Mouse (Mus musculus) cerebellum, adult 18-20 months (tissue): ENCODE measurements around the gene Cript.
A peak's percentile ranks its signal among the peaks of the same experiment; 100 is the strongest.
"Not testable (repeated sequence)": the region's sequence is repeated elsewhere in the genome, so short reads cannot be mapped to it uniquely, and the experiment has no call there.

ENCODE experiments used
- DNase-seq, 2 experiments: peaks; one replicate each; pipeline ENCODE4 v3.0.0; 2021

Cript gene

GRCm38 (mm10) chr17:87050469-87051175 lies 25.3 kb downstream of the Cript start:
- DNase-seq, result peak in 1 of 2 experiments; percentile 13

- DNase-seq, result no peak
These were observed 26.3 kb downstream of the Cript start for GRCm38 (mm10) chr17:87051652-87052051.

DNA sequence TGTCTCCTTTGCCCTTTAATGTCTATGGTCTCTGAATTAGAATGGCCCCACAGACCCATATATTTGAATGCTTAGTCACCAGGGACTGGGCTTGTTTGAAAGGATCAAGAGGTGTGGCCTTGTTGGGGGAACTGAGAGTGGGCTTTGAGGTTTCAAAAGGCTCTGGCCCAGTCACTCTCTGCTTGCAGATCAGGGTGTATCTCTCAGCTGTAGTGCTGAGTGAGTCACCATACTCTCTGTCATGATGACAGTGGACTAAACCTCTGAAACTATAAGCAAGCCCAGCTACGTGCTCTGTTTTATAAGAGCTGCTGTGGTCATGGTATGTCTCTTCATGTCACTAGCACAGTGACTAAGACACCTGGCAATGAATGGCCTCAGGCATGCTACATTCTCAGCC lies 27.1 kb downstream of the Cript start:
- no peak for DNase-seq

DNA sequence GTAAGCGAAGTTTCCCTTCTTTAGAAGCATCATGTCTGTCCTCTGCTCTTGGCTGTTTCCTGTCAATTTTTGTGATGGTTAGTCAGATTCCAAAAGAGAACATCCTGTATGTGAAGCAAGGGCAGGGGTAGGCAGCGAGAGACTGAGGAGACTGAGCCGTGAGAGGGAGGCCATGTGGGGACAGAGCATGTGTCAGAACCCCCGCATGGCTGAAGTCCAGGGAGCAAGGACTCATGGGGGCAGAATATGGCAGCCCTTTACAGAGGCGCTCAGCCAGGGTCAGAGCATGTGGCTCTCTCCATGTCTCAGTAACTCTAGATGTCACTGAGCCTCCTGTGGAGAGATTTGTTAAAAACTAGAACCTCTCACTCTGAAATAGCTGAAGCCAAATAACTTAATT lies 28.6 kb downstream of the Cript start:
- no peak for DNase-seq

DNA sequence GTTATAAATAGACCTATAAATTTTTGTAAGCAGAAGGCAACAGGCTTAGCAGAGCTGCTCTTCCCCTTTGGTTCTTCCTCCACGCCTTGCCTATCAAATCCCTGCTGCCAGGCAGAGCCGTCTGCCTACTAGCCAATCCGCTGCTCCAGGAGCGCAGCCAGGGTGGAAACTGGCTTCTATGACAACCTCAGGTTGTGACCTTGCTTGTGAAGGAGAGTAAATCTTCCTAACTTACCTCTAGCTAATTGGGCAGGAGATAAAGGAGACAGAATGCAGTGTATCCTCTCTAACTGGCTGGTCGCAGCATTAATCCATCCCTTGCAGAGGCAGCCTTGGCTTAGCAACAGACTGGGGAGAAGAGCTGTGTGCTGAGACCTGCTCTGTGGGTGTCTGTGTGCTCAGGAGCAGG lies 29.7 kb downstream of the Cript start:
- peak; percentile 10 to 27 for DNase-seq

DNA sequence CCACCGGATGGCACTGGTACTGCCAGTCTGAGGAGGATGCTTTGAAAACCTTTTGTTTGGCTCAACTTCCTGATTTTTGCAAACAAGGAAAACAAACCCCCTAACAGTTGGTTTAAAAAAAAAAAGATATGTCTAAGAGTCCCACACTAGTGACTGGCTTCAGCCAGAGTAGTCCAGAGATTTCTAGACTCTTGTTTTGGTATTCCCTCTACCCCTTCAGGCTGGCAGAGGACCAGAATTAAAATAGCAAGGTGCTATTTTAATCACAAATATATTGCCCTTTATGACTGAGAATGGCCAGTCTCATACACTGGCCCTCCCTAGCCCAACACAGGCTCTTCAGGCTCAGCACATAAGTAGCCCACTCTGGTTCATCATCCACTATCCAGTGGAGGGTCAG lies 30.3 kb downstream of the Cript start:
- no peak for DNase-seq

DNA sequence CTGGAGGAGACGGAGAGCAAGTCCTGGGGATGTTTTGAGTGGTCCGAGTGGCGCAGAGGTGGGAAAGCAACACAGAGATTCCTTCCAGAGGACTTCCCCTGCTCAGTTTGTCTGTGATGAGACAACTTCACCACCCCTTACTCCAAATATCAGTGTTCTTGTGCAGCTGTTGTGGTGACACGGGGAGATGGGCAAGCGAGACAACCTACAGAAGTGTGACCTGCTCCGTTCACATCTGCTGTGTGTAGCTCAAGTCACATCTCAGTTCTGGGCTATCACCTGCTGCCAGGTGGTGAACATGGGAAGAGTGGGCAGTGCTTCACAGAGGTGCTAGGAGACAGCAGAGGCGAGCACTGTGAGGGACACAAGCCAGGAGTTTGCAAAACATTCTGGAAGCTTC lies 31.4 kb downstream of the Cript start:
- no peak for DNase-seq

DNA sequence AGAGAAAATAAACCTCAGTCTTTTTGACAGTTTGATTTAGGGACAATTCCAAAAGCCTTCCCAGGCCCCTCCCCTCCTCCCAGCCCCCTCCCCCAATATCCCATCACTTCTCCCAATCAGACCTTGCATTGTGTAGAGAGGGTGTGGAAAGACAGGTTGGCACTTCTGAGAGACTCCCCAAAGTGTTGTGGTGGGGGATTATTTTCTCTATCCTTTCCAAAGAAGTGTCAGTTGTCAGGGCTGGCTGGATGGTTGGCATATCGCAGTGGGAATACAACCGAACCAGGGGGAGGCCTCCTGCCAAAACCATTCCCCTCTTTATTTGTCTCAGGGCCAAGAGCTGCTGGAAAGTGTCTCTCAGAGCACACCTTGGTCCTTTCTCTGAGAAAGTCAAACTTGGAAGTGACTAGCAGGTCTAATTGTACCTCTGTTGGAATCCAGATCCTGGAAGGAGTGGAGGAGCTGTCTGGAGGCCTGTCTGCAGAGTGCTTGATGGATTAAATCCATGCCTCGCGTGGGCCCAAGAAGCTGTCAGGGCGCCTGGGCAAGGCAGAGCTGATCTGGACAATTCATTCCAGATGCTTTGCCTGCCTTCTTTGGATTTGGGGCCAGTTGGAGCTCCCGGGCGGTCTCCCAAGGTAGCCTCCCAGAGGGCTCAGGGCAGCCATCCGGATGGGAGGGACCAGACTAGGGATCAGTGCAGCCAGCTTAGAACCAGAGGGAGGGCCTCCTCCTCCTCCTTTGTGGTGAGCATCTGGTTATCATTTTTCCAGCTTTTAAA lies 32.3 kb downstream of the Cript start:
- no peak for DNase-seq

DNA sequence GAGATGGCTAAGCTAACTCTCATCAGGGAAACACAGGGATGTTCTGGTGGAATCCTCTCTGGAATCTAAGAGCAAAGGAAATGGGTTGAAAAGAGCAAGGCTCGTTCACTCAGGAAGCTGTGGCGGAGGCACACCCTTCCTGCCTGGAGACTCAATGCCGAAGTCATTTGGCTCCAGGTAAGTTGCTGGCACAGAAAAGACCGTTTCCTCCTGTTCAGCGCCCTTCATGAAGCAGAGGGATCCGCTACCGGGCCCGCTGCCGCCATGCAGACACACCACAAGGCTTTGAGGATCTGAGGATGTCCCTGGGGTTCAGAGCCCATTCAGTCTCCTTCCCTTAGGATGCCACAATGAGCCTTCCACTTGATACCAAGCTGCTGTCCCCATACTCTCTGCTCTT lies 37.3 kb downstream of the Cript start:
- DNase-seq, result peak; percentile 33 to 37

DNA sequence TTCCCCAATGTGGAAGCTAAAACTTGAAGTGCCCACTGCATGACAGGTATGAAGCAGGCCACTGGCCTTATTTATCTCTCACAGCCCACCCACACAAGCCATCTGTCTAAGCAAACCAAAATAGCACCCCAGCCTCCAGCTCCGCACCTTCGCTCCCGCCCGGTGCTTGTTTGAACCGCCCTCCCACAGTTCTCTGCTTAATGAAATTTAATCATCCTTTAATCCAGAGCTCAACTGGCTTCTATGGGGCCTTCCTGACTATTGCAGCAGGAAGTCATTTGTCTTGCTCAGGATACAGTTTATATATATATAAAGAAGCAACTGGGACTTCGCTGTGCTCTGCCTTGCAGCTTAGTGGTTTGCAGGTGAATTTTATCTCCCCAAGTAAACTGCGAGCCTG lies 38.1 kb downstream of the Cript start:
- DNase-seq, result peak in 1 of 2 experiments; percentile 18

DNA sequence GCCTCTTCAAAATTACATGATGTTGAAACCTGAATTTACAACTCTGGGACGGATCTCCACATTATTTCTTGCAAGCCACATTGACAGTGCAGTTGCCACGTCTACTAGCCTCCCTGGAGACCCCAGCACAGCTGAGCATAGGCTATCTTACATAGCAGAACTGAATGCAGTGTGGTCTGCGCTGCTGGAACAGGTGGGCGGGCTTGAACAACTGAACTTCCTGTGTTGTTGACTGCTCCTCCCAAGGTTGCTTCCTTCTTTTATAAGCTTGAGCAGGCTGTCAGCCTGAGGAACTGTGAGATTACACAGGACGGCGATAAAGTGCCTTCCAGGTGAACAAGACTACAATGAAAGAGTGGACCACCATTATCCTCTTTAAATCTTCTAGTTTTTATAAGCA lies 38.6 kb downstream of the Cript start:
- DNase-seq, result no peak

- no peak for DNase-seq
These were observed 43.6 kb downstream of the Cript start for GRCm38 (mm10) chr17:87068997-87069396.

DNA sequence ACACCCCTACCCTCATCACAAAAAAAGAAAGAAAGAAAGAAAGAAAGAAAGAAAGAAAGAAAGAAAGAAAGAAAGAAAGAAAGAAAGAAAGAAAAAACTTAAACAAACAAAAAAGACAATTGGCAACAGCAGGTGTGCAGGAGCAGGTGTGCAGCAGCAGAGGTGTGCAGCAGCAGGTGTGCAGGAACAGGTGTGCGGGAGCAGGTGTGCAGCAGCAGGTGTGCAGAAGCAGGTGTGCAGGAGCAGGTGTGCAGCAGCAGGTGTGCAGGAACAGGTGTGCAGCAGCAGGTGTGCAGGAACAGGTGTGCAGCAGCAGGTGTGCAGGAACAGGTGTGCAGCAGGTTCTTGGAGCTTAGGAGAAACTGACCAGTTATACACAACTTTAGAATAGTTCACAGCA lies 46.8 kb downstream of the Cript start:
- not testable (repeated sequence) for DNase-seq

DNA sequence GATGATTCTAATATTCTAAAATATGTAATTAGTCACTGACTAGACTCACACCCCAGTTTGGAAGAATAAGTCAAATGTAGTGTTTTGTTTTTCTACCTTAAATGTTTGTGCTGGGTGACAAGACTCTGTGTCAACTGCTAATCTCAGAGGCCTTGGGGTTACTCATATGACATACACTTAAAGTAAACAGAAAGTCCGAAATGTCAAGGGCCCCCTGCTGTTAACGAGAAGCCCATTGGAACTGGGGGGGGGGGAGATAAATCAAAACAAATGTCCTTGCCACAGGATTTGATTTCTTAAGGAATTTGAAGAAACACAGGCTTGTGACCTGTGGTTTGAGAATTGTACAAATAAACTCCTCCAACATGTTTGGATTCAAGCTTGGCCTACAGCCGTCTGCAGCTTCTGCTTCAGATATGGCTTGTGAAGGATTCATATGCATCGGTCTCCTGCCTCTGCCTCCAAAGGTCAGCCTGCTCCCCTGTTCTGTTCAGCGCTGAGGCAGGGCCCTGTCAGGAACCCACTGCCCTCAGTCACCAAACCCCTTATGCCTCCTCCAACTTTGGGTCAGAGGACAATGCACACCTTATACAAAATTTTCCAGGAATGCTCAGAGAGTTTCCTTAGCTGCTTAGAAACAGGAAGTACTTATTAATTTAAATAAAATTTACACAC lies 47.6 kb downstream of the Cript start:
- no peak for DNase-seq

DNA sequence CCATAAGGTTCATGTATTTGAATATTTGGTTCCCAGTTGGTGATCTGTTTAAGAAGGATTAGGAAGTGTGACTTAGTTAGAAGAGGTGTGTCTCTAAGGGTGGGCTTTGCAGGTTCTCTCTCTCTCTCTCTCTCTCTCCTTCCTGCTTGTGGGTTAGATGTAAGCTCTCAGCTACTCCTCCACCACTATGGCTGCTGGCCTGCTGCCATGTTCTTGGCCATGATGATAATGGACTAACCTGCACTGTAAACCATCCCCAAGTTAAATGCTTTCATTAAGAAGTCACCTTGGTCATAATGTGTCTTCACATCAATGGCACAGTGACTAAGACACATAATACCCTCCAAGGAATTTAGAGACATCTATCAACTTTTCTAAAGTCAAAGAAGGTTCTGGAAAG lies 48.1 kb downstream of the Cript start:
- no peak for DNase-seq

DNA sequence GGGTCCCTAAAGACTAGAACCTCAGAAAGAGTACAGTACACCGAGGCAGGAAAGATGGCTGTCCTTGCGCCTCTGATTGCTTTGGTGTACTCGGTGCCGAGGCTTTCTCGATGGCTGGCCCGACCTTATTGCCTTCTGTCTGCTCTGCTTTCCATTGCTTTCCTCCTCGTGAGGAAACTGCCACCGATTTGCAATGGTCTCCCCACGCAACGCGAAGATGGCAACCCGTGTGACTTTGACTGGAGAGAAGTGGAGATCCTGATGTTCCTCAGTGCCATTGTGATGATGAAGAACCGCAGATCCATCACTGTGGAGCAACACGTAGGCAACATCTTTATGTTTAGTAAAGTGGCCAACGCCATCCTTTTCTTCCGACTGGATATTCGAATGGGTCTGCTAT lies 52.9 kb downstream of the Cript start:
- not testable (repeated sequence) for DNase-seq

DNA sequence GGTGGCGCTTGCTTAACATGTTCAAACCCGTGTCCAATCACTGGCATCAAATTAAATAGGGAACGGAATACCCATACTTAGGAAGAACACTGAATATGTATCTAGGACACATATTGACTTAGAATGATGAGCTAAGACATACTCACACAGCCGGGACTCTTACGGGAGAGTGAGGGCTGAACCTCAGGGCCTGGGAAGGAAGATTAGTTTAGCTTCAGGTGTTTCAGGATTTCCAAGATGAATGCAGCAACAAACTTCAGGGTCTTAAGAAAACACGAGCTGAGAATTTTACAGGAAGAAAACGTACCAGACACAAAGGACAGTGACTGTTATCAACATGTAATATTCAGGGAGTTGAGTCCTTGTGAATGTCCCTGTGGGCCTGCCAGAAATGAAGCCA lies 55.4 kb downstream of the Cript start:
- no peak for DNase-seq

DNA sequence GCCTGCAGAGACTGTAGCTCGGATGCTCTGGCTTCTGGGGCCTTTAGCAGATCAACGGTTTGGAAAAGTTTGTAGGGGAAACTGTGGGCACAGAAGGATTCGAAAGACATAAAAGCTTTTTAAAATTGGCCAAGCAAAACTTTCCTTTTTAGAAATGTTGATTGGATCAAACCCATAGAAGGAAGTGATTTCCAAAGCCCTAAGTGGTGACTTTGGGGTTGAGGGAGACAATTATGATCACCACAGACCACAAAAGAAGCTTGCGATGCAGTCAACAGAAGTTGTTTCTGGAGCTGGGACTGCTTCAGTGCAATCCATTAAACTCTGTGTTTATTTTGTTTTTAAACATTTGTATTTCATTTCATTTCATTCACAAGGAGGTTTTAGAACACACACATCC lies 57.2 kb downstream of the Cript start:
- no peak for DNase-seq

DNA sequence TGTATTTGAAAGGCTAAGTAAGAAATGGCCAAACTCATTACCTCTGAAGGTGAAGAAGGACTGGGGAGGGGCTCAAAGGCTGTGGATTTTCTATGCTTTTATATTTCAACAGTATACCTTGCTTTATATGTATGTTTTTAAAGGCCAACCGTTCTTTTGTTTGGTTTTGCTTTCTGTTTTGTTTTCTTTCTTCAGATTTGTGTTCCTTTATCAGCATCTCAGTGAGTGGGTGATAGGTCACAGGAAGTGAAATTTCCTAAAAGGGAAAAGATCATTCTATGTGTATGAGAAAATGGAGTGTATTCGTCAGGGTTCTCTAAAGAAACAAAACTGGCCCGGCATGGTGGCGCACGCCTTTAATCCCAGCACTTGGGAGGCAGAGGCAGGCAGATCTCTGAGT lies 58.3 kb downstream of the Cript start:
- DNase-seq, result no peak
